Mouse (Mus musculus): ENCODE measurements around the gene Syne3.

DNA sequence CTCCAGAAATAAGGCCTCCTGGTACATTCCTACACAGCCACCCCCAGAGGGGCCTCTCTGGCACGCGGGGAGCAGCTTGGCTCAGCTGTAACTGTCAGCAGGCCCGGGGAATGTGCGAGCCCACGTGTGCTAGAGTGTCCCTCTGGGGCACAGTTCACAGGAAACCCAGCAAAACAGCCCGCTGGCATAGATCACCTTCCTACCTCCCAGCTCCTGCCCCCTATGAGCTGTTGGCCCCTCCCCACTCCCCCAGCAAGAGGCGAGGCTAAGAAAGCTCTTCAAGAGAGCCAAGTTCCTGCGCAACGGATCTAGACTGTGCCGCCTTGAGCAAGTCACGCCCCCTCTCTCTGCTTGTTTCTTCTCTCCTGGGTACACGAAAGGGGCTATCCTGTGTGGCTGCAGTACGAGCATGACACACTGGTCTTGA is 844 bp downstream of the Syne3 start:
- TF ChIP-seq POLR2AphosphoS2 (IDR thresholded peaks at IDR 0.05; ENCODE audit: insufficient read length, low read depth), result no peak
- no peak for TF ChIP-seq REST (IDR thresholded peaks at IDR 0.05; ENCODE audit: insufficient read depth, insufficient read length)
- TF ChIP-seq POLR2A (IDR thresholded peaks at IDR 0.05; ENCODE audit: insufficient read length, low read depth), result no peak
- TF ChIP-seq E2F4 (IDR thresholded peaks at IDR 0.05; ENCODE audit: insufficient read depth), result no peak
- TF ChIP-seq USF1 (IDR thresholded peaks at IDR 0.05; ENCODE audit: low read depth), result no peak
